Mouse (Mus musculus) adrenal gland, postnatal 36 days (tissue): Measurements from ENCODE around the gene Rnasel. TPM values are rescaled to one million over a fixed set of nuclear protein-coding genes. Genes with fewer than 3 reads are reported as not detected.
"Not testable (repeated sequence)": the region's sequence is repeated elsewhere in the genome, so short reads cannot be mapped to it uniquely, and the experiment has no call there.

Source experiments
- DNase-seq, 2 experiments: peaks; one replicate each; pipeline ENCODE4 v3.0.0; 2021; ENCODE audit warnings: mixed read lengths in 1 of 2
- total RNA-seq, 2 experiments: library from RNA; stranded (reverse); gene quantifications; 2 replicates each; pipeline ENCODE4 v1.2.3; 2021

Gene Rnasel
- total RNA-seq, 2 experiments from 2014 or later: 7.6 to 16.8 TPM

- not testable (repeated sequence) for DNase-seq
Observed at GRCm38 (mm10) chr1:153769571-153769970, 20.3 kb downstream of the Rnasel start.

DNA sequence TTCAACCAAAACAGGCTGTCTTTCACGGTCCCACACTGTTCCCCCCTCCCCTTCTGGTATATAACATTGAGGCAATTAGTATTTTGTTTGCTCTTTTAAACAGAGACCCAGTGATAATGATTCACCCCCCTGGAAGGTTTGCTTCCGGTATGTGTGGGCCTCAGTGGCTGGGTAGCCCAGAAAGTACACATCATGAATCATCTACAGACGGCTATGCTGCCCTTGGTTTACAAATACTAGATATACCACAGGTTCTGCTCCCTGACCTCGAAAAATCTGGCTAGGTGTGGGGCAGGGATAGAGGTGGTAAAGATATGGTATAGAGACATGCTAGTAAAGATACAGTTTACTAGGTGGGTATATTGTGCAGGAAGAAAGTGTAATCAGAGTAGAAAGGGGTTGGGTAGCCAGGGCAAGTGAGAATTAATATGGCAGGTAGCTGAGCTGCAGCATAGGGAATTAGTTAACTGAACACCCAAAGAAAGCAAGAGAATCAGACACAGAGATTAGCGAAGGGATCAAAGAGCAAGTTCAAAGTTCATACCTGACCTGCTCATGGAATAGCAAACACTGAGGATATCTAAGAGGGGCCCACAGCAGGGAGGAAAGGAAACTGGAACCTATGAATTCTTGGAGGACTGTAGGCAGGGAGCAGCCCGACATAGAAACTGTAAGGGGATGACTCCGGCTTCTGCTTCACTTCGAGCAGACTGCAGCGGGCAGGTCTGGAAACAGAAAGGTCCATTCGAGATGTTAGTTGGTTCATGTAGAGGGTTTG lies 21.0 kb downstream of the Rnasel start:
- DNase-seq: no peak

DNA sequence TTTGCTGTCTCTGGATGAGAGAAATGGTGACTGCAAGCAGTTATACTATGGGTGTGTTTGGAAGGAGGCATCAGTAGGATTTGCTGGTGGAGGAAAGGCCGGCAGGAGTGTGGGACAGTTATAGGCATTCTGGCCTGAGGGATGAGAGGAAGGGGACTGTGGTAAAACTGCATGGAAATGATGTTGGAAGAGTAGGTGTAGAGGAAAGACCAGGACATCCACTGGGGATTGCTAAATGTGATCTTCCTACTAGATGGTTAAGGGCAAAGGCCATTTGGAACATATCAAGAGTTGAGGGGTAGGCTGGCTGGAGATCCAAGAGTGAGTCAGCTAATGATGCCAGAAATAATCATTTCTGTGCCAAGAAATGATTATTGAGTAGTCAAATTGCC lies 21.5 kb downstream of the Rnasel start:
- DNase-seq: no peak

DNA sequence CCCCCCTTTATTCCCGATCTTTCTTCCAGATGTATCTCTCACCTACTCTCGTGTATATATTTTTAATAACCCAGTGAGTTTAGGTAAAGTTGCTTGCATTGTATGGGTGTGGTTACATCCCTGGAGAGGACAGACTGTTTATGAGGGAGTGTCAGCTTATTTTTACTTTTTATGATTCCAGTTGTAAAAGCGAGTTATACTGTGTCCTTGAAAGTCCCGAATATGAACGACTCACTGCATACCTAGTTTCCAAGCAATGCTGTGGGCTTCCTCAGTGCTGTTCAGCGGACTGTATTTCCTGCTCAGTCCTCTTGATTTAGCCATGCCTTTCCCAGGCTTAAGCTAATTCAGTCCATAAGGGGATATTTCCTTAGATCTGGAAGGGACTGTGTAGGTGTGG lies 25.9 kb downstream of the Rnasel start:
- DNase-seq: no peak

DNA sequence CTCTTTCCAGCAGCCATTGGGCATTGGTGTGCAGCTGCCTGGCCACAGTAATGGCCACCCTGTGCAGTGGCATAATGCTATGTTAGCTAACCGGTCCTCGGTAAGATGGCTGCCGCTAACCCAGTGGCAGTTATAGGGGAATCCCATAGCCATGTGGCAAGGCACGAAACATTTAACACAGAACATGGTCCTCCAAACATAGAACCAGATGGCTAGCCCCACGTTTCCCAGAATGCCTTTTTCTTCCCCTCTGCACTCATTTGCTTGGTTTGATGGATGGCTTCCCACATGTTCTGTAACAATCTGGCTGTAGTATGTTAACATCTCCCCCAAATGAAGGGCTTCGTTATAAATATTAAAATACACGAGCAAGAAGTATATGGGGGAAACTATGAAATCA lies 27.0 kb downstream of the Rnasel start:
- DNase-seq: no peak

DNA sequence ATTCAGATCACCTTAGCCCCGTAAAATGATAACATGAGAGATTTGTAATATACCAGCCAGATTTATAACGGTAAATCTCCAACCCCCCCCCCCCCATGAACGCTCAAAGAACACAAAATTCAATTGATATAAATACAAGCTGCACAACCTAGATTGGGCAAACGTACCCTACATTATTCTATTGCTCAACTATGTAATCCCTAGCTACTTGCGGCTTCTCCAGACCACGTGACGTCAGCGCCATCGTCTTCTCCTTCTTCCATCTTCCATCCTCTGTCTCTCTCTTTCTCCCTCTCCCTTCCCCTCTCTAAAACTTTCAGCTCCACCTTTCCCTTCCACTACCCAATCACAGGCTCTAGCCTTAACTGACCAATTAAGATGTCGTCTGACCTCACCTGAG lies 29.0 kb downstream of the Rnasel start:
- DNase-seq: no peak

- DNase-seq: no peak
Observed at GRCm38 (mm10) chr1:153783339-153783738, 34.1 kb downstream of the Rnasel start.

- no peak for DNase-seq
Observed at GRCm38 (mm10) chr1:153785608-153786007, 36.4 kb downstream of the Rnasel start.

GRCm38 (mm10) chr1:153790708-153791107 lies 41.5 kb downstream of the Rnasel start:
- DNase-seq: no peak

DNA sequence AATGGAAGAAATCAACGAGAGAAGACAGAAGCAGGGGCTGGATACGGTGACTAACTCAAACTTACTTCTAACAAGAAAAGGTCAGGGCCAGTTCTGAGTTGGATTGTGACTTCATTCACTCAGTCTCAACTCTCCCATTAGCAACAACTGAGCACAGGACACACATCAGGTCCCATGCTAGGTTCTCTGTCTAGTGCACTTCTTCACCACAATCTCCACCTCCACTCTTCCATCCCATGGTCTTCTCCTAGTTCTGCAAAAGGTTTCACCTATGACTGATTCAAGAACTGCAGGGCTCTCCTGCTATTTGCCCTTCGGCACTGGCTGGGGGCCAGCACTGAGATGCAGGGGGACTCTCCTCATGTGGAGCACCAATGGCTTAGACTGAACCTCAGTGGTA lies 45.0 kb downstream of the Rnasel start:
- peak; percentile 16 to 17 for DNase-seq

DNA sequence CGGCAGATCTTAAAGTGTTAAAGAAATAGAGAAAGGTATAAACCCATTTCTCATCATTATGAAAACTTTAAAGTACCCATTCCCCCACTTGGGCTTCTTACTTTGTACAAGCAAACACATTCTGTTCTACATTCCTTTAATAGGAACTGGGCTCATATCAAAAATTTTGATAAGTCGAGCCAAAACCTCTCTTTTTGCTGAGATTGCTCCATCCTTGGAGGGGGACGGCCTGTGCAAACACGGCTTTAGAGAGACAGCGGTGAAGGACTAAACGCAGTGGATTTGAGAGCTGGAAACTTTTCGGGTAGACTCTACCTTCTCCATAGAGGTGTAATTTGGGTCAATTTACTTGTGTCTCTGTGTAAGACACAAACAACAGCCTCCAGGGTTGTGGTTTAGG lies 53.5 kb downstream of the Rnasel start:
- DNase-seq: no peak

GRCm38 (mm10) chr1:153803530-153803929 lies 54.3 kb downstream of the Rnasel start:
- no peak for DNase-seq

DNA sequence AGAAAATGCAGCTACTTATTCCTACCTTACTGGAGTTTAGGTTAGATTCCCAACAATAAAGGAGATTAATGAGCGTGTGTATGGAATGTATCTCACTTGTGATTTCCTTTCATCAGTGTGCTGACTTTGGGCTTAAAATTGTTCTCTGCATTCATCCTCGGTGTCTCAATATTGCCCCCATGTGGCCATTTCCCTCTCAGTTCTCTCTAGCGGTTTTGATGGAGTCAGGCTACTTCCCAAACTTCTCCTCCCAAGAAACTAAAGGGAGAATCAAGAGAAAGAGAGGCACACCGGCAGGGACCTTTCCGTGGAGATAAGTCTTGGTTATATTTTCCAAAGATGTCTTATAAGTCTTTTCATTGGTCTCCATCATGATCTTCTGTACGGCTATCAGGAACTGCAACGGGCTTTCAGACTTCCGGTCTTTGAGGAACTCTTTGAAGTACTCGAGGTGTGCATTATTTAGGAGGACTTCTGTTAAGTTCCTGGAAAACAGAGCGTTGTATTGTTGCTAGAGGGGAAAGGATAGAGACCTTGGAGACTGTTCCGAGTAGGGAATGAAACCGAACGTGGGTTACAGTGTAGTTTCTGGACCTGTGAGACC lies 58.3 kb downstream of the Rnasel start:
- DNase-seq: peak; percentile 68 to 83

Other genes starting within 250 kb of the Rnasel start
- gene Npl, start 199.4 kb upstream of the Rnasel start, total RNA-seq: 1 to 10 TPM; 4.2 to 7.6 TPM
- under 1 TPM in 1 of 2 experiments, not detected in 1; 0.07 TPM for gene Rgs8, start 96.4 kb upstream of the Rnasel start, total RNA-seq
- gene Rgs16, start 9.1 kb upstream of the Rnasel start, total RNA-seq: 1 to 10 TPM; 1.3 to 2.7 TPM
- gene Rgsl1, start 94.7 kb downstream of the Rnasel start, total RNA-seq: under 1 TPM in 1 of 2 experiments, not detected in 1; 0.10 TPM
- gene Teddm1b, start 124.9 kb downstream of the Rnasel start, total RNA-seq: not detected
- gene Teddm1a, start 142.3 kb downstream of the Rnasel start, total RNA-seq: not detected
- gene Glul, start 150.5 kb downstream of the Rnasel start, total RNA-seq: 1,000 to 10,000 TPM; 1,103 to 1,248 TPM
- under 1 TPM; 0.30 to 0.36 TPM for gene Teddm2, start 150.8 kb downstream of the Rnasel start, total RNA-seq